Mouse (Mus musculus): Measurements from ENCODE around the gene Nhsl1. TPM values are rescaled to one million over a fixed set of nuclear protein-coding genes. Genes with fewer than 3 reads are reported as not detected.
A peak's percentile ranks its signal among the peaks of the same experiment; 100 is the strongest.
"Not testable (repeated sequence)": the region's sequence is repeated elsewhere in the genome, so short reads cannot be mapped to it uniquely, and the experiment has no call there.

Nhsl1 gene
- total RNA-seq, 2 experiments from 2014 or later, result 69.3 to 72.7 TPM

DNA sequence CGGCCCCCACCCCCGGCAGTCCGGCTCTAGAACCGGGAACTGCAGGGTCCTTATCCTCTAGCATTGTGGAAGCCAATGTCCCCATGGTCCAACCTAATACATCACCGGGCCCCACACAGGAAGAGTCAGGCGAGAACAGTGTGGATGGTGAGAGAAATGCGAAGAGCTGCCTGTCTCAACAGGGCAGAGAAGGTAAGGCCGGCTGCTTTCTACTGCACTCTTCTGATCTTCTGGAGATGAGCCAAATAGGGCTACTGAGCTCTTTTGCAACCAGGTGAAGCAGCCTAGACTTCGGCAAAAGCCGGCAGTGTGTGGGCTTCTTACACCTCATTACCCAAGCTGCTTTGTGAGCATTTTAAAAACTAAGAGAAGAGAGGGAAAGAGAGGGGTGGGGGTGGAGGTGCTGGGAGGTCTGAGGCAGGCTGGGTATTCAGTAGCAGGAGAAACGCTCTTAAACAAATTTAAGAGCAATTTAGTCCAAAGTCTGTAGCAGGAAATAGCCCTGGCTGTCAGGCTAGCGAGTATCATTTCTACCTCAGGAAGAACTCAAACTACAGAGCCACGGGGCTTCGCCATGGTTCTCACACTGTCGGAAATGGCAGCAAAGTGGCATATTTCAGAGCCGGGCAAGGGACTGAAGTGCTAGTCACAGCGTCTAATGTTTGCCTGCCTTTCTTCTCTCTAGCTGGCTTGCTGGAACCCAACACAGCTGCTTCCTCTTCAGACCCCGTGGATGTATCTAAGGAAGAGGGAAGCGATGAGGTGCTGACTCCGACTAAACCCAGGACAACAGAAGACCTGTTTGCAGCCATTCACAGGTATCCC lies 208.3 kb downstream of the Nhsl1 start:
- DNase-seq (ENCODE audit: low spot score in 2 of 2), result peak in 1 of 2 experiments; percentile 24

DNA sequence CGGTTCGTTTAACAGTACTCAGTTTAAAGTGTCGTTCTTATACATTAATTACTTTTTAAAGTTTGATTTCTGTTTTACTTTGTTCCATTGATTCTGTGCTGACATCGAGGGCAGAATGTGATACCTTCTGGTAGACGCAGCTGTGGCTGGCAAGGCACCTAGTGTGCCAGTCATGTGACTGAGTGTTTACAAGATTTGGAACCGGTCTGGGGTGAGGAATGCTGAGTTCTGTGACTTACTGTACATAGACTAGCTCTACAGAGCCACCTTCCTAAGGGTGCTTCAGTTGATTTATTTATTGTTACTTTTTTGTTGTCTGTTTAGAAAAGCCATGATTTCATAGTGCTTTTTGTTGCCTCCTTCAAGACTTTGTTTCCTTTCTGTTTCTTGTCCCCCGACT lies 209.0 kb downstream of the Nhsl1 start:
- no peak for DNase-seq (ENCODE audit: low spot score in 2 of 2)

DNA sequence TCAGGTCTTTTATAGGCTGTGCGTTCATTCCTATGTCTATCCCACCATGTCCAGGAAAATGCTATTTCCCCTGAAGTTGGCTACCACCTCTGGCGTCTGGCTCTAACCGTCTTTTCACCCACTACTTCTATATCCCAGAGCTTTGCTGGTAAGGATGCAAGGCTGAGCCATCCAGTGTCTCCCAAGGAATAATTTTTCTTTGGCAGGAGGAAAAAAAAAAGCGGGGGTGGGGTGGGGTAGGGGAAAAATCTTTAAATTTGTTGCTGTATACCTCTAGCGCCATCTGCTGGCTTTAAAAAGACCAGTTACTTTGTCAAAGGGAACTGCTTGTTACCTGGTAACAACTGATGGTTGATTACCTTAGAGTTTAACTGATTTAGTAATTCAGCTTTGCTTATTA lies 209.7 kb downstream of the Nhsl1 start:
- peak in 1 of 2 experiments; percentile 73 for DNase-seq (ENCODE audit: low spot score in 2 of 2)

- no peak for DNase-seq (ENCODE audit: low spot score in 2 of 2)
Measured at GRCm38 (mm10) chr10:18529177-18529576, 210.4 kb downstream of the Nhsl1 start.

GRCm38 (mm10) chr10:18530161-18530560 lies 211.4 kb downstream of the Nhsl1 start:
- no peak for DNase-seq (ENCODE audit: low spot score in 2 of 2)

GRCm38 (mm10) chr10:18532293-18532692 lies 213.5 kb downstream of the Nhsl1 start:
- DNase-seq (ENCODE audit: low spot score in 2 of 2), result no peak

DNA sequence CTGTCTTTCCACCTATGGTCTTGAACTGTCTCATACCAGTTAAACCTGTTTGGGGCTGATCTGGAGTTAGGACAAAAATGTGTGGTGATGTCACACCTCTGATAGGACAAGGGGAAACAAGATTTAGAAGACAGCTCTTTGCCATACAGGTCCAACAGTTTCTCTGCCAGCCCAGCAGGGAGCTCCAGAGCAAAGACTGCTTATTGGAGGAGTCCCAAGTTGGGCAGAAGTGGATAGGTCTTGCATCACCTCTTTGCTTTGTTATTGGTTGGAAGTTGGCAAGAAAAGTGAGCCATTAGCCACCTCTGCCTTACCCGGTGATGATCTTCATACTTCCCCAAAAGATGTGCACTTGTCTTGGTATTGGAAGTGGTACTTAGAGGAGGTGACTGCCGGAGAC lies 218.1 kb downstream of the Nhsl1 start:
- DNase-seq (ENCODE audit: low spot score in 2 of 2), result no peak

- DNase-seq (ENCODE audit: low spot score in 2 of 2), result no peak
Measured at GRCm38 (mm10) chr10:18545309-18545708, 226.5 kb downstream of the Nhsl1 start.

- peak in 1 of 2 experiments; percentile 46 for DNase-seq (ENCODE audit: low spot score in 2 of 2)
Measured at GRCm38 (mm10) chr10:18545813-18546235, 227.0 kb downstream of the Nhsl1 start, which contains the start of gene Hebp2. Hebp2 (minus strand) TSS chr10:18546076.

DNA sequence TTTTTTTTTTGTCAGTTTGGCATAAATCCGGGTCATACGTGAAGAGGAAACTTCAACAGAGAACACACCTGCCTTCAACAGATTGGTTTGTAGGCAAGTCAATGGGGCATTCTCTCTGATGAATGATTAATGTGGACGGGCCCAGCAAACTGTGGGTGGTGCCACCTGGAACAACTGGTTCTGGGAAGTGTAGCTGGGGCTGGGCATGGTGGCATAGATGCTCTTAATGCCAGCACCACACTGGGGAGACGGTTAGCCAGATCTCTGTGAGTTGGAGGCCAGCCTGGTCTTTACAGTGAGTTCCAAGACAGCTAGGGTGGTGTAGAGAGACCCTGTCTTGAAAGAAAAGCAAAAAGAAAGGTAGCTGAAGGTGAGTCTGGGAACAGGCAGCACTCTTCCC lies 228.6 kb downstream of the Nhsl1 start:
- no peak for DNase-seq (ENCODE audit: low spot score in 2 of 2)

DNA sequence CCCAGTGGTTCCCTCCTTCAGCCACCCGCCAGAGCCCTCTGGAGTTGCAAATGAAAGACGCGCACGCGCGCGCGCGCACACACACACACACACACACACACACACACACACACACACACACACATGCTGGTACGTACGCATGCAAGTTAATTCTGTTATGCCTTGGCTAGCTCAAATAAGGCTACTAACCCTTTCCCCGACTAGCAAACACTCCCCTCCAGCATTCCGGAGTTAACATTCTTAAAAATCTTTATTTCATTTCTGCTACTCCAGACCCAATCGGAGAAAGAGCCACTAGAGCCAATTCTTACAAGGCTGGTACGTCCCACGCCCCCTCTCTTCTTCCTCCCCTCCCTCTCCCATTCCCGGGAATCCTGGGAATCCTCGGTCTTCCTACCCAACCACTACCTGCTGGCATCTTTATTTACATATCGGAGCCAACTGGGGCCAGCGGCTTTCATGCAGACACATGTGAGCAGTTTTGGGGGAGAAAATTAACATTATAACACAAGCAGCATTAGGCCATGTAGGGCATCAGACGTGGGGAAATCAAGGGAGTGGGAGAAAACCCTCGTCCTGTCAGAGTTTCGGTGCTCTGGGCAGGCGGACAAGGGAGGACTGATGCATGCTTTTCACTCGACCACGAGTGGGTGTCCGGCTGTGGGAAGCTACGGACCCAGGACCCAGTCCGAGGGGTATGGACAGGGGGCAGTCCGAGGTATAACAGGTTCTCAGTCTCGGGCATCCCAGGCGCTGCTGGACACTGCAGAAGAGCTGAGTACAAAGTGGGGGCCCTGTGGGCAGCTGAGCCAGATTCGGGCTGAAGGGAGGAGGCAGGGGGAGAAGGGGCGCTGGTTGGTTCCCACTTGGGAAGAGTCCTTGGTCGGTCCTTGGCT lies 230.8 kb downstream of the Nhsl1 start:
- DNase-seq (ENCODE audit: low spot score in 2 of 2), result peak in 1 of 2 experiments; percentile 8

- not testable (repeated sequence) for DNase-seq (ENCODE audit: low spot score in 2 of 2)
Measured at GRCm38 (mm10) chr10:18559076-18559475, 240.3 kb downstream of the Nhsl1 start.

DNA sequence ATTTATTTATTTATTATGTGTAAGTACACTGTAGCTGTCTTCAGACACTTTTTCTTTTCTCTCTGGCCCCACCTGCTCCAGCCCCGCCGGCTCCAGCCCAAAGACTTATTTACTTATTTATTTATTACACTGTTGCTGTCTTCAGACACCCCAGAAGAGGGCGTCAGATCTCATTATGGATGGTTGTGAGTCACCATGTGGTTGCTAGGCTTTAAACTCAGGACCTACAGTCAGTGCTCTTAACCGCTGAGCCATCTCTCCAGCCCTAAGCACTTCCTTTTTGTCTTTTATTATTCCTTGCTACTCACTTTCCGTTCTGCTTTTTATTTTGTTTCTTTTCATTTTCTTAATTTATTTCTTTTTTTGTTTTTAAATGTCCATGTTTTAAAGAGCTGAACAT lies 242.7 kb downstream of the Nhsl1 start:
- no peak for DNase-seq (ENCODE audit: low spot score in 2 of 2)

GRCm38 (mm10) chr10:18562940-18563339 lies 244.2 kb downstream of the Nhsl1 start:
- peak; percentile 26 to 40 for DNase-seq (ENCODE audit: low spot score in 2 of 2)

GRCm38 (mm10) chr10:18572581-18572980 lies 253.8 kb downstream of the Nhsl1 start:
- DNase-seq (ENCODE audit: low spot score in 2 of 2), result no peak

Other genes with a start within 250 kb of the Nhsl1 start
- gene Ect2l, start 108.1 kb upstream of the Nhsl1 start, total RNA-seq (2021), result under 1 TPM; 0.83 to 0.99 TPM
- 10 to 100 TPM; 16.4 to 18.4 TPM for gene Ccdc28a, start 84.0 kb upstream of the Nhsl1 start, total RNA-seq (2021)
- gene Hebp2, start 227.1 kb downstream of the Nhsl1 start, total RNA-seq (2021), result 1 to 10 TPM; 3.9 to 4.0 TPM

All from layer of hippocampus, postnatal 14 days (tissue).